Mouse (Mus musculus) thymus, postnatal 10 days (tissue): ENCODE data around the gene Minpp1.
"Not testable (repeated sequence)": the region's sequence is repeated elsewhere in the genome, so short reads cannot be mapped to it uniquely, and the experiment has no call there.

ENCODE experiments used
- DNase-seq, 2 experiments: peaks; one replicate each; pipeline ENCODE4 v3.0.0; 2021; ENCODE audit warnings: low spot score in 2 of 2

The Minpp1 gene

GRCm38 (mm10) chr19:32485681-32486105 is at the start of gene Minpp1:
Minpp1 (plus strand) TSS chr19:32485769.
- DNase-seq, result peak; percentile 85 to 94

GRCm38 (mm10) chr19:32439356-32439755 is 46.2 kb upstream of the Minpp1 start:
- DNase-seq, result no peak

GRCm38 (mm10) chr19:32441568-32441967 is 44.0 kb upstream of the Minpp1 start:
- peak in 1 of 2 experiments; percentile 37 for DNase-seq

DNA sequence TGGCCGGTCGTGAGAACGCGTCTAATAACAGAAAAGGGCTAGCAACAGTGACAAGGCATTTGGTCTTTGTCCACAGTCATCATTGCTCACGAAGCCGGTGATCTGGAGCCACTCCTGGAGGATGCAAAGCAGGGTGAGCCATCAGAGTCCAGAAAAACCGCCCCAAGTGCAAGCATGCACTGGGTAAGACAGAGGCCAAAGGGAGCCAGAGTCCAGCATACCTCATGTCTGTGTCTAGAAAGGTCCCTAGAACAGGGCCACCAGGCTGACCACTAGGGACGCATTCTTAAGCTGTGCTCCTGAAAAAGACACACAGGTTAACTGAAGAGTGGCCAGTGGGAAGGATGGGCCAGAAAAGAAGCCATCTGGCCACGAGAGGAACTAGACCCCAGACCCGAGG is 36.6 kb upstream of the Minpp1 start:
- DNase-seq, result no peak

GRCm38 (mm10) chr19:32452231-32452630 is 33.3 kb upstream of the Minpp1 start:
- no peak for DNase-seq

DNA sequence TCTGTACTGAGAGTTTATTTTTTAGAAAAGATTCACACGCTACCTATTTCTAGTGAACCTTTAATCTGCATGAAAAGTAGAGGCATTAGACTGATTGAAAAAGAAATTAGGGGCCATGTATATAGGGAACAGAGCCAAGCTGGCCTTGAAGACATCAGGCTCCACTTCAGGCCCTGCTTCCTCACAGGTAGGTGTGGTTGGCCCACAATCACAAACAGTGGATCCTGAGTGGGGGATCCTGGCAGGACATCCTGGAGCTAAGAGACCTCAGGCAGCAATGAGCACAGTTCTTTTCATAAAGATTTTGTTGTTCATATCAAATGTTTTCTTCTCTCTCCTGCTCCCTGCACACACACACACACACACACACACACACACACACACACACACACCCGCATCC is 28.8 kb upstream of the Minpp1 start:
- DNase-seq, result no peak

DNA sequence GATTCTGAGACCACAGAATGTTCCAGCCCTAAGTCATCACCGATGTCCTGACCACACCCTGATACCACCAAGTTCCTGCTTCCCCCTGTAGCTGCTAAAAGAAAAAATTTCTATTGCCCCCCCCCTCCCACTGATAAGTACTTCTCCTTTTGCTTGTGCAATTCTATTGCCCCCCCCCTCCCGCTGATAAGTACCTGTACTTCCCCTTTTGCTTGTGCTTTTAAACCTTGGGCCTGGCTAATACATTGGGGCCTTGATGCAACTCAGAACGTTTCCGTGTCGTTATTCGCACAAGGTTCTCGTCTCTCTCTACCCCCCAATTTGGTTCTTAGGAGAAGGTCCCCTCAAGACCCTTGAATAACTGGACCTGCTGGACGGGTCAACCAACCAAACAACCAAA is 27.9 kb upstream of the Minpp1 start:
- DNase-seq, result not testable (repeated sequence)

DNA sequence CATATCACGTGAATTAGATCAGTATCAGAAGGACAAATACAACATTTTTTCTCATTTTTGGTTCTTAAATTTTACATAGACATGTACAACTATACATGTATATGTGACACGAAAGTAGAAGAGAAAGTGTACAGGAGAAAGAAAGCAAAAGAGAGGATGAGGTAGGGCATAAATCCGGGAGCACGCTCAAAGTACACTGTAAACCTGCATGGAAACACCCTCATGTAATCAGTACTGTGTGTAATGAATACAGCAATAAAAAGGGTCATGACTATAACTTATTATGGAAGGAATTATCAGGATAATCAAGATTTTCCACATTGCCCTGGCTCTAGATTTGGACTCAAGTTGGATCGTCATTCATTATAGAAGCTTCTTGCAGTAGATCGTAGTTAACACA is 22.5 kb upstream of the Minpp1 start:
- DNase-seq, result no peak

DNA sequence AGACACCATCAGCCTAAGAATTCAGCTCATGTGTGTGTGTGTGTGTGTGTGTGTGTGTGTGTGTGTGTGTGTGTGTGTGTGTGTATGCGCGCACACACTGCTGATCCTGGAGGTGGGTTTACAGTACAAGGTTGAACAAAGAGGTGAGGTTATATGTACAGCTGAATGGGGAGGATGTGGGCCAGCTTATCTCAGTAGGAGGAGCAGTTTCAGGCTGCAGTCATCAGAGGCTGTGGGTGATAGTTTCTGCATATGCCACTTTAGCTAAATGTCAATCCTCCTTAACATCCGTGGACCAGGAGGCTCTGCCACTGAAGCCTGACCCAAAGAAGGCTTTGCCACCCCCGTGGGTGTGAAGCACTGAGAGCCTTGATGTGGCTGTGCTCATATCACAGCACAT is 20.3 kb upstream of the Minpp1 start:
- DNase-seq, result peak; percentile 17 to 33

DNA sequence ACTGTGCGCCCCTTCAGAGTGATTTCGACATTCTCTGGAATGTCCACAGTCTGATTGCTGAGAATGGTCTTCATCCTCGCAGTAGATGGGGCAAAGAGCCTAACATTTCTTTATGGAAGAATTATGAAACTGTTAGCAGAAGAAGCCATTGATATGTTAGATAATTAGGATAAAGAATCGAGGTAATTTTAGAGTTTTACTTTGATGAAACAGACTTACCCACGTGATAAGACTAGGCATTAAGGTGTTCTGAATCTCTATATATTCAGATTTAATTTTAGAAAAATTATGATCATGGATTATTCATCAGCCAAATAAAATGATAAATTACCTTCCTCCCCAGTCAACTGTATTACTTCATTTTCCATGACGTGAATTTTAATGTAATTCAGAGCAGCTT is 19.1 kb upstream of the Minpp1 start, which contains the start of gene Rpl9-ps6:
Gene Rpl9-ps6 (minus strand): TSS at position 101 of the 400 bp plus-strand sequence.
- DNase-seq, result no peak

DNA sequence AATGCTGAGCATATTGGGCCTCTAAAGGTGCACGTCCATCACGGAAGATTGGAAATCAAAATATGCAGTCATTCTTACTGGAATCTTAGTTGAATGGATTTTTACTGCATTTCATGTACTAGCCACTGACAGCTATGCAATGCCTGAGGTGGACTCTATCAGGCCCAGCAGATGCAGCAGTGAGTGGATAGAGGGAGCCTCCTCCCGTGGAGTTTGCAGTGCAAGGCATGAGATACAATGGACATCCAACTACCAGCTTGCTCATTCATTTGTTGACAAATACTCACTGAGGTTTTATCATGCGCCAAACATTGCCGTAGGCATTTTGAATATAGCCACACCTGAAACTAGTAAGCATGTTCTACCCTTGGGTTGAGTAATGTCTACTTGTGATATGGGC is 18.2 kb upstream of the Minpp1 start:
- DNase-seq, result no peak

DNA sequence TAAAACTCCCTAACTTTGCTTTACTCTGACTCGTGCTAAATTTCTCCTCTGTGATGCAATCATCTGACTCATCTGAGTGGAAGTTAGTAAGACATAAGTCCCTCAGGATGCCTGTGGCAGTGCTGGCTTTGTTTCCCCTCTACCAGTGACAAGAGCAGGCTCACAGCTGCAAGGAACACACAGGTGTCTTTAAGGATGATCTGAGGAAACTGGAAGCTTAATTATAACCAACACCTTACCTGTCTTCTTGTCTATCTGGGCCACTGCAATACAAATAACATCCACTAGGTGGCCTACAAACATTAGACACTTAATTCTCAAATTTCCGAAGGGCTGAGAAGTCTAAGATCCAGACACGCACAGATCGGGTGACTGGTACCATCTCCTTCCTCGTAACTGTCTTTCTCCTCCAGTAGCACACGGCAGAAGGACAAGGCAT is 15.5 kb upstream of the Minpp1 start:
- DNase-seq, result peak in 1 of 2 experiments; percentile 62

- no peak for DNase-seq
Observed at GRCm38 (mm10) chr19:32470570-32471263, 14.9 kb upstream of the Minpp1 start.

DNA sequence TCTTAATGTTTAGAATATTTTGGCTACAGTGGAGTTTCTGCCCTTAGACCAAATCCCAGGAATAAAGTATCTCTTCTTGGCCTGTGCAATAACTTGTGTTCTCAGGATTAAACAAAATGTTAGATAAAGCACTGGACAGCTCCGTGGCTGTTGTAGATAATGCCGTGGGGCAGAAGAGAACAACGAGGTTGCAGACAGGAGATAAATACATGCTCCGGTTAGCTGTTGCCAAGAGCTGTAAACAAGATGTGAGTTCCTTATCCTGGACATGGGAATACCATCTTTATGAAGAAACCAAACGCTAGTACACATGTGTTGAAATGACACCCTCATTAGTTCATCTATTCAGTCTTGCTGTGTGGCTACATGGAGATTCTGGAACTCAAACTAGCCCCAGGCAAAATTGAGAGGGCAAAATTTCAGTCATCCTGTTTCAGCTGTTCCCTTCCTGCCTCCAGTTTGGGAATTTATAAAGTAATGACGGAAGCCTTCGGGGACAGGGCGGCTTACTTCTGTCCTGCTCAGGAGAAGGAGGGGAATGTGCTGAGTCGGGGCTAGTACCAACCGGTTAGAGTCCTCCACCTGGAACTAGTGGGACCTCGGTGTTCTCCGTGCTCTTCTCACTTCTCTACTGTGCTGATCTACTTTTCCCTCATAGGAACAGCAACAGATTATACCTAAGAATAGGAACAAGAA is 9.4 kb upstream of the Minpp1 start:
- no peak for DNase-seq

DNA sequence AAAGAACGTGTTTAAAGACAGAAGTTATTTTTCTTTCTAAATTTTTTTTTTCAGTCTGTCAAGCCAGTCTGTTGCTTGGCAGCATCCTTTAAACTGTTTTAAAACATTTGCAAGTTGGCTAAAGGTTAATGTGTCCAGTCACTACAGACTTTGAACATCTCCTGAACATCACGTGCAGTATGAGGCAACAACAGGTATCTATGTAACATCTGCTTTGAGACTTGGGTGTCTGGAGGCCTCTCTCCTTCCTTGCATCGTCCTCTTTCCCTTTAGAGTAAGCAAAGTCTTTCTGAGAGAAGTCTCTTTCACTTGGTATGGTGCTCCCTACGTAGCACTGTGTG is 8.9 kb upstream of the Minpp1 start:
- no peak for DNase-seq

- no peak for DNase-seq
Observed at GRCm38 (mm10) chr19:32480255-32480654, 5.3 kb upstream of the Minpp1 start.

GRCm38 (mm10) chr19:32480791-32481442 is 4.7 kb upstream of the Minpp1 start:
- DNase-seq, result no peak

DNA sequence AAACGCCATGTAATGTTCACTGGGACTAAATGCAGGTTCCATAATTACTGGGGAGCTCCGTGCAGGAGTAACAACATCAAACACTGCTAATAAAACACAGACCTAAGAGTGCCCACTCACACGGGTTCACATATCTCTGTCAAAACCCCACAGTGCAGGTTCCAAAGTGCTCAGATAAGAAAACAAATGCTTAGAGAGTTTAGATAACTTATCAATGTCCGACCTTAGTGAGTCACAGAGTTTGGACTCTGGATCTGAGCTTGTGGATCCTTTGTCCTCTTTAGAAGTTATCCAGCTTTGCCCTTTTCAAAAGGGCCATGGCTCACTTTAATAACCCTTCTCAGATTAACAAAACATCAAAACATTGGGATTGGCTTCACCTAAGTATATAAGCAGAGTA is 4.1 kb upstream of the Minpp1 start:
- DNase-seq, result no peak

DNA sequence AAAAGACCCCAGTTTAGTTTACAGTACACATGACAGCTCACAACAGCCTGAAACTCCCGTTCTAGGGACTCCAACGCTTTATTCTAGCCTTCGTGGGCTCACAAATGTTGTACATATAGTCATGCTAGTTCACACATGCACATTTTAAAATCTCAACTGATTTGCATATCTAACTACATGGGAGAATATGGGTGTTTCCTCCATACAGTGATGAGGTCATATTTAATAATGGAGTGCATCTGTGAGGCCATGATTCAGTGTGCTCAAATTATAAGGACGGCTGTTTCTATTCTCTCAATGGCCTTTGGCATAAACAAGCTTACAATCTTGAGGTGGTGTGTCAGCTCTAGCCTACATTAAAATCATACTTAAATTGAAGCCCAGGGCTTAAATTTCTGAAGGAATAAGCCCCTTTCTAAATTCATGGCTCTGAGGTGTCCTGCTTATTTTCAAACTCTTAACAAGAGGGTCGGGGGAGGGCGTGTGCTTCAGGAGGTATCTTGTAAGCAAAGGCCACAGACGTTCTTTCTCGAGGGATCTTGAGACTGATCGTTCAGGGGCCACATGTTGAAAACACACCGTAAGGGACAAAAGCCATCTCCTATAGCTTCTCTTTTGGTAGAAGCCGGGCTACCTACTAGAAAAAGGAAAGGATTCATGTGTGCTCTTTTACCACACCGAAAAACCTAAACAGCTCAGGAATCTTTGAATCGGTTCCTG is 468 bp upstream of the Minpp1 start:
- no peak for DNase-seq

DNA sequence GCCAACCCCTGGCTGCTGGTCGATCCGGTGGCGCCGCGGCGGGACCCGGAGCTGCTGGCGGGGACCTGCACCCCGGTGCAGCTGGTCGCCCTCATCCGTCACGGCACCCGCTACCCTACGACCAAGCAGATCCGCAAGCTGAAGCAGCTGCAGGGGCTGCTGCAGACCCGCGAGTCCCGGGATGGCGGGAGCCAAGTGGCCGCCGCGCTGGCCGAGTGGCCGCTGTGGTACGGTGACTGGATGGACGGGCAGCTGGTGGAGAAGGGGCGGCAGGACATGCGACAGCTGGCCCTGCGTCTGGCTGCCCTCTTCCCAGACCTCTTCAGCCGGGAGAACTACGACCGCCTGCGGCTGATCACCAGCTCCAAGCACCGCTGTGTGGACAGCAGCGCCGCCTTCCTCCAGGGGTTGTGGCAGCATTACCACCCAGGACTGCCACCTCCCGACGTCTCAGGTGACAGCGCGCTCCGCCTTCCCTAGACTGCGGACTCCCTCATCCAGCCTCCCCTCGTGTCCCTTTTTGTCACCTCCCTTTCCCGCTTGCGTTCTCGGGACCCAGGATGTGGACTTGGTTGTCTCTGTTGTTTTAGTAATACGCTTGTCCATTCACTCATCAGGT is 646 bp downstream of the Minpp1 start:
- peak; percentile 54 to 62 for DNase-seq

DNA sequence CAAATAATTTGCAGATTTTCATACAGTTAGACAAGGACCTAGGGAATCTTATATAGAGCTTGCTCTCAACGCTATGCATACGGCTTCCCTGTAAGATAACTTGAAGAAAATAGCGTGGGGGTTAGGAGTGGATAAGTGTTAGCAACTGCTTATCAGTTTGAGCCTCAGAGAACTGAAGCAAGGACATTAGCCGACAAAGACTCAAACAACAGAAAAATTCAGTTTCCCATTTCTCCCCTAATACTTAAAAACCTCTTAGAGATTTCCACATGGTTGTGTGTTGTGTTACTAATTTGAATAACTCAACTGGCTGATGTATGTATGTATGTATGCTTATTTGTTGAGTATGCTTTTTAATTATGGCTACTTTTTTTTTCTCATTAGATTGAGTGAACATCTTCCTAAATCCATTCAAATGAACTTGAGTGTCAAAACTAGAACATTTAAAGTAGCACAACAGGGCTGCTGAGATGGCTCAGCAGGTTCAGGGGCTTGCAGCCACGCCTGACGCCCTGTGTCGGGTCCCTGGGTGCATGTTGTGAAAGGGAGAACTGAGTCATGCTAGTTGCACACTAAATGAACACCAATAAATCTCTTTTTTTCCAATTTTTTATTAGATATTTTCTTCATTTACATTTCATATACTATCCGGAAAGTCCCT is 2.2 kb downstream of the Minpp1 start:
- DNase-seq, result no peak
